Mouse (Mus musculus) stomach, postnatal 0 days (tissue): Measurements from ENCODE around the gene Abhd16a. TPM values are rescaled to one million over a fixed set of nuclear protein-coding genes. Genes with fewer than 3 reads are reported as not detected.
A peak's percentile ranks its signal among the peaks of the same experiment; 100 is the strongest.
"Not testable (repeated sequence)": the region's sequence is repeated elsewhere in the genome, so short reads cannot be mapped to it uniquely, and the experiment has no call there.

Source experiments
- ATAC-seq: fragments of 200-750 bp; cut with Nextera tagmentation; 2 replicates; pipeline ENCODE4 v1.8.0; 2017; ENCODE audit not compliant: low FRiP score, low TSS enrichment
- DNase-seq: peaks from one replicate; pipeline ENCODE4 v3.0.0-alpha.2; 2016; ENCODE audit warnings: low spot score
- H3K27ac ChIP-seq: fragments of 300-500 bp; sonication (generic); replicated peaks from 2 replicates; pipeline ENCODE4 v1.5.1; 2014; ENCODE audit warnings: mild to moderate bottlenecking, control low read depth
- H3K27me3 ChIP-seq: fragments of 300-500 bp; sonication (generic); 2 replicates; pipeline ENCODE4 v1.6.1; 2014; ENCODE audit warnings: low read length; ENCODE audit not compliant: control insufficient read depth, insufficient read depth
- H3K36me3 ChIP-seq: fragments of 300-500 bp; sonication (generic); 2 replicates; pipeline ENCODE4 v1.6.1; 2014; ENCODE audit warnings: low read length, mixed read lengths; ENCODE audit not compliant: control insufficient read depth, insufficient read depth
- H3K4me1 ChIP-seq: fragments of 300-500 bp; sonication (generic); replicated peaks from 2 replicates; pipeline ENCODE4 v1.6.1; 2014; ENCODE audit warnings: antibody characterized with exemption; ENCODE audit not compliant: control insufficient read depth, insufficient read depth
- H3K4me2 ChIP-seq: fragments of 300-500 bp; sonication (generic); replicated peaks from 2 replicates; pipeline ENCODE4 v1.6.1; 2014; ENCODE audit warnings: low read depth, mild to moderate bottlenecking, control low read depth, moderate library complexity
- H3K4me3 ChIP-seq: fragments of 300-500 bp; sonication (generic); 2 replicates; pipeline ENCODE4 v1.5.1; 2014; ENCODE audit warnings: low read depth, low read length, control low read depth
- H3K9ac ChIP-seq: fragments of 300-500 bp; sonication (generic); 2 replicates; pipeline ENCODE4 v1.6.1; 2014; ENCODE audit warnings: mild to moderate bottlenecking, low read length, control low read depth, mixed read lengths
- H3K9me3 ChIP-seq: fragments of 300-500 bp; sonication (generic); 2 replicates; pipeline ENCODE4 v1.6.1; 2016; ENCODE audit warnings: low read length; ENCODE audit not compliant: control insufficient read depth
- CTCF ChIP-seq: IDR thresholded peaks from 2 replicates; pipeline ENCODE4 v1.5.1; 2016; ENCODE audit warnings: antibody characterized with exemption, low read depth, mild to moderate bottlenecking, moderate library complexity
- EP300 ChIP-seq: optimal IDR thresholded peaks from 2 replicates; pipeline ENCODE3; 2016; ENCODE audit warnings: antibody characterized with exemption
- WGBS: fragments of 180-500 bp; shearing (Covaris S2); extraction: QIAGEN DNeasy Blood & Tissue Kit; methylation state at CpG from one replicate; pipeline ENCODE4 v1.1.7; 2014; 5-methylcytosine and 5-hydroxymethylcytosine counted together
- polyA plus RNA-seq: library from polyadenylated mRNA; unstranded; fragments of >200 nt; fragmentation: Nextera tagmentation; extraction: Ambion mirVana; gene quantifications from 2 replicates; pipeline ENCODE4 v1.2.1, GENCODE M21; 2015

The Abhd16a gene
- polyA plus RNA-seq, 1 experiment from 2014 or later = 74.2 TPM

- TF ChIP-seq EP300 (no peak), CTCF (peak; percentile 74)
- Histone ChIP-seq H3K4me3 (no peak within 1 kb of the TSS), H3K27ac (no peak within 1 kb of the TSS), H3K9ac (no peak within 1 kb of the TSS), H3K4me2 (no peak within 1 kb of the TSS), H3K9me3 (no peaks in the 10 kb centered on the region), H3K27me3 (no peaks in the 10 kb centered on the region), H3K4me1 (no peaks in the 10 kb centered on the region), H3K36me3 (peaks cover 11% of the 10 kb centered on the region)
- WGBS = 84% methylated on average over 8 of the region's 8 CpGs
- peak; percentile 65 for DNase-seq
- ATAC-seq = no peak
These were observed 26.3 kb downstream of the Abhd16a start, which contains the start of gene Ly6g5b for GRCm38 (mm10) chr17:35115046-35116019. TSS of gene Ly6g5b (minus strand) at chr17:35115428.

GRCm38 (mm10) chr17:35120745-35121142 lies 31.7 kb downstream of the Abhd16a start:
- peak overlapping the region; percentile 78 for H3K27ac ChIP-seq
- H3K9me3 ChIP-seq = no peaks in the 10 kb centered on the region
- peak overlapping the region; percentile 94 for H3K9ac ChIP-seq
- TF ChIP-seq CTCF (no peak), EP300 (no peak)
- peak; percentile 60 for DNase-seq
- peak overlapping the region; percentile 97 for H3K4me2 ChIP-seq
- under 1% methylated on average over 33 of the region's 33 CpGs for WGBS
- ATAC-seq = no peak; the same call in 1 of the 2 replicates
- no peaks in the 10 kb centered on the region for H3K4me1 ChIP-seq
- peaks cover 7% of the 10 kb centered on the region for H3K36me3 ChIP-seq
- H3K27me3 ChIP-seq = no peaks in the 10 kb centered on the region
- H3K4me3 ChIP-seq = peak overlapping the region; percentile 91

GRCm38 (mm10) chr17:35121143-35121799 lies 32.2 kb downstream of the Abhd16a start, which contains the start of gene Gpank1:
TSS of gene Gpank1 (plus strand) at chr17:35121455.
- peak within 1 kb of the TSS; percentile 91 for H3K4me3 ChIP-seq
- peak; percentile 93 for ATAC-seq
- no peaks in the 10 kb centered on the region for H3K4me1 ChIP-seq
- H3K9me3 ChIP-seq = no peaks in the 10 kb centered on the region
- DNase-seq = peak; percentile 98
- under 1% methylated on average over 49 of the region's 50 CpGs for WGBS
- H3K27me3 ChIP-seq = no peaks in the 10 kb centered on the region
- peak within 1 kb of the TSS; percentile 97 for H3K4me2 ChIP-seq
- H3K9ac ChIP-seq = peak within 1 kb of the TSS; percentile 94
- H3K36me3 ChIP-seq = peaks cover 7% of the 10 kb centered on the region
- no peak for TF ChIP-seq EP300
- 0 out of 2 replicates have a peak, but pooled peaks have one; percentile 1 for TF ChIP-seq CTCF
- peak within 1 kb of the TSS; percentile 96 for H3K27ac ChIP-seq

- ATAC-seq = no peak; the same call in 1 of the 2 replicates
- Histone ChIP-seq H3K4me2 (peak within 1 kb of the TSS; percentile 97), H3K4me3 (peak within 1 kb of the TSS; percentile 91), H3K4me1 (peaks cover 3% of the 10 kb centered on the region; the same call in 1 of the 2 replicates), H3K9me3 (no peaks in the 10 kb centered on the region), H3K27ac (peak within 1 kb of the TSS; percentile 96), H3K9ac (peak within 1 kb of the TSS; percentile 94), H3K27me3 (no peaks in the 10 kb centered on the region), H3K36me3 (peaks cover 7% of the 10 kb centered on the region)
- peak; percentile 48 for DNase-seq
- WGBS = 0% methylated on average over 19 of the region's 19 CpGs
- TF ChIP-seq EP300 (no peak), CTCF (peak; percentile 62)
These were observed 32.8 kb downstream of the Abhd16a start, which contains the start of gene Csnk2b for GRCm38 (mm10) chr17:35121871-35122303. TSS of gene Csnk2b (minus strand) at chr17:35122053.

GRCm38 (mm10) chr17:35123287-35123686 lies 34.2 kb downstream of the Abhd16a start:
- H3K27ac ChIP-seq, DNase-seq, H3K4me2 ChIP-seq, H3K9me3 ChIP-seq, H3K27me3 ChIP-seq, H3K4me3 ChIP-seq, H3K9ac ChIP-seq, H3K36me3 ChIP-seq, H3K4me1 ChIP-seq, ATAC-seq: not testable (repeated sequence)
- WGBS = 89% methylated on average over 9 of the region's 9 CpGs

- peak overlapping the region; percentile 74 for H3K27ac ChIP-seq
These were observed 35.3 kb downstream of the Abhd16a start for GRCm38 (mm10) chr17:35124261-35124896.

More at GRCm38 (mm10) chr17:35124261-35124896, 35.3 kb downstream of the Abhd16a start:
- 75% methylated on average over 12 of the region's 12 CpGs for WGBS
- not testable (repeated sequence) for H3K27me3 ChIP-seq, H3K4me2 ChIP-seq, H3K9ac ChIP-seq, H3K4me3 ChIP-seq, H3K36me3 ChIP-seq, H3K9me3 ChIP-seq, H3K4me1 ChIP-seq
- DNase-seq (peak; percentile 55), ATAC-seq (peak; percentile 46)
